Mouse (Mus musculus) neural tube, embryonic 12.5 days (tissue): ENCODE measurements around the gene Ctrl. TPM values are rescaled to one million over a fixed set of nuclear protein-coding genes. Genes with fewer than 3 reads are reported as not detected.

ENCODE experiments used
- ATAC-seq: fragments of 200-750 bp; cut with Nextera tagmentation; 2 replicates; pipeline ENCODE4 v1.8.0; 2017; ENCODE audit warnings: low read depth, mild to moderate bottlenecking, moderate TSS enrichment, moderate library complexity; ENCODE audit not compliant: low FRiP score
- H3K27ac ChIP-seq: fragments of 300-500 bp; sonication (generic); 2 replicates; pipeline ENCODE4 v1.5.1; 2016
- H3K27me3 ChIP-seq: fragments of 300-500 bp; sonication (generic); replicated peaks from 2 replicates; pipeline ENCODE4 v1.6.1; 2016; ENCODE audit warnings: mild to moderate bottlenecking
- H3K36me3 ChIP-seq: fragments of 300-500 bp; sonication (generic); 2 replicates; pipeline ENCODE4 v1.6.1; 2016; ENCODE audit warnings: mild to moderate bottlenecking
- H3K4me1 ChIP-seq: fragments of 300-500 bp; sonication (generic); 2 replicates; pipeline ENCODE4 v1.6.1; 2016
- H3K4me2 ChIP-seq: fragments of 300-500 bp; sonication (generic); replicated peaks from 2 replicates; pipeline ENCODE4 v1.6.1; 2016; ENCODE audit warnings: mild to moderate bottlenecking
- H3K4me3 ChIP-seq: fragments of 300-500 bp; sonication (generic); 2 replicates; pipeline ENCODE4 v1.5.1; 2016
- H3K9ac ChIP-seq: fragments of 300-500 bp; sonication (generic); 2 replicates; pipeline ENCODE4 v1.6.1; 2016; ENCODE audit warnings: mild to moderate bottlenecking
- H3K9me3 ChIP-seq: fragments of 300-500 bp; sonication (generic); 2 replicates; pipeline ENCODE4 v1.6.1; 2016; ENCODE audit warnings: mild to moderate bottlenecking
- WGBS: fragments of 180-500 bp; shearing (Covaris S2); methylation state at CpG from one replicate; pipeline ENCODE4 v1.1.7; 2016; 5-methylcytosine and 5-hydroxymethylcytosine counted together
- polyA plus RNA-seq: library from polyadenylated mRNA; unstranded; fragments of >200 nt; fragmentation: Nextera tagmentation; extraction: Ambion mirVana; gene quantifications from 2 replicates; pipeline ENCODE4 v1.2.1, GENCODE M21; 2016

Ctrl gene
- polyA plus RNA-seq, 1 experiment from 2014 or later = 2.3 TPM

- Histone ChIP-seq H3K27me3 (peaks cover 26% of the 10 kb centered on the region), H3K4me3 (no peak overlapping the region), H3K36me3 (no peaks in the 10 kb centered on the region), H3K27ac (no peak overlapping the region), H3K9me3 (no peaks in the 10 kb centered on the region), H3K4me2 (no peak overlapping the region), H3K9ac (no peak overlapping the region), H3K4me1 (peaks cover 7% of the 10 kb centered on the region; the same call in 1 of the 2 replicates)
- WGBS = 91% methylated on average over 10 of the region's 10 CpGs
- no peak for ATAC-seq
Observed at GRCm38 (mm10) chr8:105961536-105961935, 27.9 kb upstream of the Ctrl start.

- H3K36me3 ChIP-seq = no peaks in the 10 kb centered on the region
- no peak overlapping the region for H3K27ac ChIP-seq
- peaks cover 22% of the 10 kb centered on the region for H3K27me3 ChIP-seq
- no peak overlapping the region for H3K9ac ChIP-seq
- 77% methylated on average over 14 of the region's 14 CpGs for WGBS
- no peak overlapping the region for H3K4me2 ChIP-seq
- H3K4me3 ChIP-seq = no peak overlapping the region
- H3K9me3 ChIP-seq = no peaks in the 10 kb centered on the region
- H3K4me1 ChIP-seq = peaks cover 7% of the 10 kb centered on the region; the same call in 1 of the 2 replicates
- ATAC-seq = no peak
Observed at GRCm38 (mm10) chr8:105961101-105961500, 27.4 kb upstream of the Ctrl start.

GRCm38 (mm10) chr8:105959350-105959749 is 25.7 kb upstream of the Ctrl start:
- no peaks in the 10 kb centered on the region for H3K4me1 ChIP-seq
- ATAC-seq = no peak
- no peaks in the 10 kb centered on the region for H3K9me3 ChIP-seq
- WGBS = 90% methylated on average over 7 of the region's 7 CpGs
- H3K27ac ChIP-seq = no peak overlapping the region
- no peaks in the 10 kb centered on the region for H3K36me3 ChIP-seq
- no peak overlapping the region for H3K4me3 ChIP-seq
- no peak overlapping the region for H3K9ac ChIP-seq
- H3K4me2 ChIP-seq = no peak overlapping the region
- peaks cover 4% of the 10 kb centered on the region for H3K27me3 ChIP-seq

- Histone ChIP-seq H3K4me3 (no peak overlapping the region), H3K36me3 (no peaks in the 10 kb centered on the region), H3K27me3 (no peaks in the 10 kb centered on the region), H3K4me2 (no peak overlapping the region), H3K4me1 (no peaks in the 10 kb centered on the region), H3K9me3 (no peaks in the 10 kb centered on the region), H3K9ac (no peak overlapping the region), H3K27ac (no peak overlapping the region)
- WGBS = 65% methylated on average over 3 of the region's 4 CpGs
- ATAC-seq = no peak
Observed at GRCm38 (mm10) chr8:105957813-105958212, 24.2 kb upstream of the Ctrl start.

- Histone ChIP-seq H3K36me3 (no peaks in the 10 kb centered on the region), H3K4me3 (no peak overlapping the region), H3K9ac (no peak overlapping the region), H3K9me3 (no peaks in the 10 kb centered on the region), H3K27me3 (no peaks in the 10 kb centered on the region), H3K4me1 (no peaks in the 10 kb centered on the region), H3K27ac (no peak overlapping the region), H3K4me2 (no peak overlapping the region)
- no peak for ATAC-seq
- 88% methylated on average over 4 of the region's 4 CpGs for WGBS
Observed at GRCm38 (mm10) chr8:105956556-105956955, 22.9 kb upstream of the Ctrl start.

- Histone ChIP-seq H3K9ac (no peak overlapping the region), H3K4me3 (no peak overlapping the region), H3K27ac (no peak overlapping the region), H3K4me1 (no peaks in the 10 kb centered on the region), H3K4me2 (no peak overlapping the region), H3K36me3 (no peaks in the 10 kb centered on the region), H3K27me3 (no peaks in the 10 kb centered on the region), H3K9me3 (no peaks in the 10 kb centered on the region)
- WGBS = 71% methylated on average over 7 of the region's 7 CpGs
- no peak for ATAC-seq
Observed at GRCm38 (mm10) chr8:105951057-105951659, 17.5 kb upstream of the Ctrl start.

GRCm38 (mm10) chr8:105949350-105949749 is 15.7 kb upstream of the Ctrl start:
- ATAC-seq = no peak
- Histone ChIP-seq H3K4me3 (no peak overlapping the region), H3K4me1 (no peaks in the 10 kb centered on the region), H3K27me3 (no peaks in the 10 kb centered on the region), H3K9ac (no peak overlapping the region), H3K4me2 (no peak overlapping the region), H3K36me3 (peaks cover 10% of the 10 kb centered on the region; the same call in 1 of the 2 replicates), H3K27ac (no peak overlapping the region), H3K9me3 (no peaks in the 10 kb centered on the region)
- WGBS = 93% methylated on average over 10 of the region's 10 CpGs

- peaks cover 21% of the 10 kb centered on the region; the same call in 1 of the 2 replicates for H3K36me3 ChIP-seq
- no peak within 1 kb of the TSS for H3K27ac ChIP-seq
- H3K4me2 ChIP-seq = no peak within 1 kb of the TSS
- no peak within 1 kb of the TSS for H3K4me3 ChIP-seq
- H3K9me3 ChIP-seq = no peaks in the 10 kb centered on the region
- ATAC-seq = no peak
- WGBS = 83% methylated on average over 8 of the region's 8 CpGs
- no peaks in the 10 kb centered on the region for H3K4me1 ChIP-seq
- no peaks in the 10 kb centered on the region for H3K27me3 ChIP-seq
- H3K9ac ChIP-seq = no peak within 1 kb of the TSS
Observed at GRCm38 (mm10) chr8:105943321-105943739, 9.7 kb upstream of the Ctrl start, which contains the start of gene Lcat. Gene Lcat (minus strand): TSS chr8:105943382.

- peaks cover 6% of the 10 kb centered on the region; the same call in 1 of the 2 replicates for H3K4me1 ChIP-seq
- H3K27me3 ChIP-seq = no peaks in the 10 kb centered on the region
- H3K4me3 ChIP-seq = no peak overlapping the region
- ATAC-seq = no peak
- 93% methylated on average over 5 of the region's 5 CpGs for WGBS
- no peak overlapping the region for H3K27ac ChIP-seq
- no peak overlapping the region for H3K9ac ChIP-seq
- H3K9me3 ChIP-seq = no peaks in the 10 kb centered on the region
- H3K36me3 ChIP-seq = peaks cover 21% of the 10 kb centered on the region; the same call in 1 of the 2 replicates
- H3K4me2 ChIP-seq = no peak overlapping the region
Observed at GRCm38 (mm10) chr8:105942542-105942941, 8.9 kb upstream of the Ctrl start.

- WGBS = 95% methylated on average over 11 of the region's 11 CpGs
- Histone ChIP-seq H3K4me1 (peaks cover 6% of the 10 kb centered on the region; the same call in 1 of the 2 replicates), H3K4me3 (no peak overlapping the region), H3K36me3 (peaks cover 21% of the 10 kb centered on the region; the same call in 1 of the 2 replicates), H3K9ac (no peak overlapping the region), H3K27ac (no peak overlapping the region), H3K9me3 (no peaks in the 10 kb centered on the region), H3K27me3 (no peaks in the 10 kb centered on the region), H3K4me2 (no peak overlapping the region)
- no peak for ATAC-seq
Observed at GRCm38 (mm10) chr8:105942026-105942425, 8.4 kb upstream of the Ctrl start.

GRCm38 (mm10) chr8:105938306-105938669 is 4.6 kb upstream of the Ctrl start, which contains the start of gene Psmb10:
Gene Psmb10 (minus strand): TSS chr8:105938444.
- no peaks in the 10 kb centered on the region for H3K27me3 ChIP-seq
- H3K9ac ChIP-seq = peak within 1 kb of the TSS; percentile 81
- peak within 1 kb of the TSS; percentile 82; the same call in 1 of the 2 replicates for H3K27ac ChIP-seq
- H3K4me1 ChIP-seq = peaks cover 19% of the 10 kb centered on the region
- WGBS = 43% methylated on average over 4 of the region's 4 CpGs
- peaks cover 4% of the 10 kb centered on the region; the same call in 1 of the 2 replicates for H3K36me3 ChIP-seq
- peak within 1 kb of the TSS; percentile 97 for H3K4me2 ChIP-seq
- no peak for ATAC-seq
- peak within 1 kb of the TSS; percentile 71 for H3K4me3 ChIP-seq
- H3K9me3 ChIP-seq = no peaks in the 10 kb centered on the region

GRCm38 (mm10) chr8:105937496-105938305 is 4.0 kb upstream of the Ctrl start:
- WGBS = 3% methylated on average over 33 of the region's 33 CpGs
- H3K4me2 ChIP-seq = peak overlapping the region; percentile 97
- H3K36me3 ChIP-seq = no peaks in the 10 kb centered on the region
- peaks cover 19% of the 10 kb centered on the region for H3K4me1 ChIP-seq
- peak overlapping the region; percentile 71 for H3K4me3 ChIP-seq
- H3K27me3 ChIP-seq = no peaks in the 10 kb centered on the region
- H3K9me3 ChIP-seq = no peaks in the 10 kb centered on the region
- H3K9ac ChIP-seq = peak overlapping the region; percentile 81
- ATAC-seq = peak; percentile 56
- peak overlapping the region; percentile 82; the same call in 1 of the 2 replicates for H3K27ac ChIP-seq
